Mouse (Mus musculus) lung, postnatal 0 days (tissue): ENCODE measurements around the gene Lta. TPM values are rescaled to one million over a fixed set of nuclear protein-coding genes. Genes with fewer than 3 reads are reported as not detected.

Source experiments
- ATAC-seq: fragments of 200-750 bp; cut with Nextera tagmentation; 2 replicates; pipeline ENCODE4 v1.8.0; 2017; ENCODE audit warnings: moderate library complexity
- DNase-seq: peaks from one replicate; pipeline ENCODE4 v3.0.0-alpha.2; 2016; ENCODE audit warnings: low spot score
- H3K27ac ChIP-seq: fragments of 300-500 bp; sonication (generic); 2 replicates; pipeline ENCODE4 v1.5.1; 2014; ENCODE audit warnings: antibody characterized with exemption, mild to moderate bottlenecking, low read length, mixed read lengths
- H3K27me3 ChIP-seq: fragments of 300-500 bp; sonication (generic); replicated peaks from 2 replicates; pipeline ENCODE4 v1.6.1; 2014; ENCODE audit warnings: low read length, mixed read lengths; ENCODE audit not compliant: insufficient read depth
- H3K36me3 ChIP-seq: fragments of 300-500 bp; sonication (generic); 2 replicates; pipeline ENCODE4 v1.6.1; 2014; ENCODE audit warnings: low read length, mixed read lengths; ENCODE audit not compliant: insufficient read depth
- H3K4me1 ChIP-seq: fragments of 300-500 bp; sonication (generic); 2 replicates; pipeline ENCODE4 v1.6.1; 2014; ENCODE audit warnings: antibody characterized with exemption, low read depth, low read length, mixed read lengths; ENCODE audit not compliant: insufficient read depth
- H3K4me2 ChIP-seq: fragments of 300-500 bp; sonication (generic); replicated peaks from 2 replicates; pipeline ENCODE4 v1.6.1; 2014; ENCODE audit warnings: low read depth, mild to moderate bottlenecking, low read length, moderate library complexity, mixed read lengths
- H3K4me3 ChIP-seq: fragments of 300-500 bp; sonication (generic); 2 replicates; pipeline ENCODE4 v1.5.1; 2014; ENCODE audit warnings: low read depth, low read length
- H3K9ac ChIP-seq: fragments of 300-500 bp; sonication (generic); replicated peaks from 2 replicates; pipeline ENCODE4 v1.6.1; 2014; ENCODE audit warnings: low read depth, mild to moderate bottlenecking
- H3K9me3 ChIP-seq: fragments of 300-500 bp; sonication (generic); 2 replicates; pipeline ENCODE4 v1.6.1; 2016; ENCODE audit warnings: low read length, mixed read lengths
- CTCF ChIP-seq: IDR thresholded peaks from 2 replicates; pipeline ENCODE4 v1.5.1; 2016; ENCODE audit warnings: antibody characterized with exemption, mild to moderate bottlenecking
- EP300 ChIP-seq: IDR thresholded peaks from 2 replicates; pipeline ENCODE4 v1.6.1; 2016; ENCODE audit warnings: antibody characterized with exemption, mild to moderate bottlenecking, control low read depth
- WGBS: fragments of 180-500 bp; shearing (Covaris S2); extraction: QIAGEN DNeasy Blood & Tissue Kit; methylation state at CpG from one replicate; pipeline ENCODE4 v1.1.7; 2014; 5-methylcytosine and 5-hydroxymethylcytosine counted together
- polyA plus RNA-seq: library from polyadenylated mRNA; unstranded; fragments of >200 nt; fragmentation: Nextera tagmentation; extraction: Ambion mirVana; gene quantifications from 2 replicates; pipeline ENCODE4 v1.2.1, GENCODE M21; 2015

Gene Lta
- polyA plus RNA-seq, 1 experiment from 2014 or later: 0.11 TPM

- ATAC-seq: peak; percentile 63
- WGBS: 68% methylated on average over 18 of the region's 18 CpGs
- peak overlapping the region; percentile 28; the same call in 1 of the 2 replicates for H3K4me2 ChIP-seq
Observed at GRCm38 (mm10) chr17:35218516-35219193, 13.5 kb upstream of the Lta start.

GRCm38 (mm10) chr17:35213071-35213470, 7.9 kb upstream of the Lta start:
- Histone ChIP-seq H3K9ac (no peak overlapping the region), H3K4me3 (no peak overlapping the region), H3K36me3 (no peaks in the 10 kb centered on the region), H3K9me3 (no peaks in the 10 kb centered on the region), H3K27me3 (no peaks in the 10 kb centered on the region), H3K4me1 (no peaks in the 10 kb centered on the region), H3K27ac (no peak overlapping the region), H3K4me2 (no peak overlapping the region)
- TF ChIP-seq EP300 (no peak), CTCF (no peak)
- 91% methylated on average over 5 of the region's 5 CpGs for WGBS
- ATAC-seq (no peak), DNase-seq (no peak)

More at GRCm38 (mm10) chr17:35218516-35219193, 13.5 kb upstream of the Lta start:
- Histone ChIP-seq H3K4me3 (no peak overlapping the region), H3K4me1 (peaks cover 10% of the 10 kb centered on the region), H3K27me3 (no peaks in the 10 kb centered on the region), H3K9ac (no peak overlapping the region), H3K27ac (peak overlapping the region; percentile 54), H3K9me3 (no peaks in the 10 kb centered on the region), H3K36me3 (0 out of 2 replicates have a peak, but pooled peaks cover 5% of the 10 kb centered on the region)
- no peak for TF ChIP-seq EP300
- no peak for TF ChIP-seq CTCF
- peak; percentile 53 for DNase-seq

GRCm38 (mm10) chr17:35210593-35210992, 5.4 kb upstream of the Lta start:
- Histone ChIP-seq H3K27ac (no peak overlapping the region), H3K4me2 (no peak overlapping the region), H3K9ac (no peak overlapping the region), H3K4me3 (no peak overlapping the region), H3K36me3 (no peaks in the 10 kb centered on the region), H3K4me1 (no peaks in the 10 kb centered on the region), H3K27me3 (no peaks in the 10 kb centered on the region), H3K9me3 (no peaks in the 10 kb centered on the region)
- TF ChIP-seq CTCF (no peak), EP300 (no peak)
- ATAC-seq (no peak), DNase-seq (no peak)
- WGBS: 30% methylated on average over 3 of the region's 3 CpGs

DNA sequence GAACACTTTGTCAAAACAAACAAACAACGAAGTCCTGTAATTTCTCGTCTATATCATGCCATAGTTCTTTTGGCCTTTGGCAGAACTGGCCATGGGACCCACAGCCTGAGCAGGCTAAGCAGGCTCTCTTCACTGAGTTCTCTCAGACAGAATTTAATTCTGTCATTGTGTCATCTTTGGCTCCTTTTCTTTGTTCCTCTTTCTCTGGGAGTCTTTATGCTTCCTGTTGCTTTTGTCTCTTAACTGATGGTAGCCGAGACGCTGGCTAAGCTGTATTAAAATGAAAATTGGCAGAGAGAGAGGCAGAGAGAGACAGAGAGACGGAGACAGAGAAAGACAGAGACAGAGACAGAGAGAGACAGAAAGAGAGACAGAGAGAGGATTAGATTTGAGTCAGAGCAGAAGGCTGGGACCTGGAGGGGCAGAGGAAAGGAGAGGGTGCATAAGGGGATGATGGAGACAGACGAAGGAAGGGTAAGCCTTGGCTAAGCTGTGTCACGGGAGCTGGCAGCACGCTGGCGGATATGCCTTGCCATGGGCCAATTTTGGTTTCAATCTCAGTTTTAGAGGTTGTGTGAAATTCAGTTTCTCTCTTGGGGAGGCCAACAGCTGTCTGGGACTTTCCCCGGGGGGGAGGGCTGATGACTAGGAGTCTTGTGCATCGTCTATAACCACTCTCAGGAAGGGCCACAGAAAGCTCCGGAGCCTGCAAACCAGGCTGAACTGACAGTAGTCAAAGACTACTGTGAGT, 4.8 kb upstream of the Lta start:
- no peaks in the 10 kb centered on the region for H3K4me1 ChIP-seq
- H3K27ac ChIP-seq: no peak overlapping the region
- H3K4me3 ChIP-seq: no peak overlapping the region
- no peak overlapping the region for H3K9ac ChIP-seq
- 72% methylated on average over 12 of the region's 12 CpGs for WGBS
- ATAC-seq (no peak), DNase-seq (no peak)
- H3K9me3 ChIP-seq: no peaks in the 10 kb centered on the region
- H3K36me3 ChIP-seq: no peaks in the 10 kb centered on the region
- no peak for TF ChIP-seq EP300
- no peak for TF ChIP-seq CTCF
- no peaks in the 10 kb centered on the region for H3K27me3 ChIP-seq
- H3K4me2 ChIP-seq: no peak overlapping the region

DNA sequence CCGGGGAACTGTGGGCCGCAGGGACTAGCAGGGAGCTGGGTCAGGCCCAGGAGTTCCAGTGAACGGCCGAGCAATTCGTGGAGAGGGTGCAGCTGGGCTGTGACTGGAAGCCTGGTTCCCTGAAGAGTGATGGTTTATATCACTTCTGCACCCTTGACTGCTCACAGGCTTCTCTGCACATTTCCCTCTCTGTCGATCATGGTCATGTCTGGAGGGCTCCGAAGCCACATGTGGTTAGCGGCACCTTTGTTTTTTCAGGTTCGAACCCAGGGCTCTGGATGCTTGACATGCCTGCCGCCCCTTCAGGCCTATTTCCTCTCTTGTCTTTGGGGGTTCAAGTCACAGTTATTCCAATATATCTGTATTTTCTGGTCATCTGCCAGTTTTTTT, 224 bp upstream of the Lta start:
- Histone ChIP-seq H3K9me3 (no peaks in the 10 kb centered on the region), H3K27ac (no peak overlapping the region), H3K4me1 (no peaks in the 10 kb centered on the region), H3K4me2 (no peak overlapping the region), H3K36me3 (no peaks in the 10 kb centered on the region), H3K9ac (no peak overlapping the region), H3K27me3 (0 out of 2 replicates have a peak, but pooled peaks cover 3% of the 10 kb centered on the region), H3K4me3 (no peak overlapping the region)
- 53% methylated on average over 10 of the region's 10 CpGs for WGBS
- no peak for TF ChIP-seq EP300
- no peak for TF ChIP-seq CTCF
- no peak for DNase-seq
- ATAC-seq: no peak

GRCm38 (mm10) chr17:35202442-35202841, 2.7 kb downstream of the Lta start:
- DNase-seq: no peak

More at GRCm38 (mm10) chr17:35202442-35202841, 2.7 kb downstream of the Lta start:
- no peak for ATAC-seq
- H3K9me3 ChIP-seq: no peaks in the 10 kb centered on the region
- 70% methylated on average over 4 of the region's 4 CpGs for WGBS
- H3K27ac ChIP-seq: no peak overlapping the region
- no peaks in the 10 kb centered on the region for H3K4me1 ChIP-seq
- H3K4me2 ChIP-seq: no peak overlapping the region
- 0 out of 2 replicates have a peak, but pooled peaks cover 3% of the 10 kb centered on the region for H3K27me3 ChIP-seq
- no peaks in the 10 kb centered on the region for H3K36me3 ChIP-seq
- TF ChIP-seq EP300 (no peak), CTCF (no peak)
- H3K4me3 ChIP-seq: no peak overlapping the region
- no peak overlapping the region for H3K9ac ChIP-seq
